Mouse (Mus musculus) heart, adult 2 months (tissue): ENCODE data around the gene Acer1.

Experiments
- CTCF ChIP-seq: fragments of 200-600 bp; IDR thresholded peaks from 2 replicates; pipeline ENCODE4 v1.8.1; 2022; ENCODE audit warnings: antibody characterized with exemption, mild to moderate bottlenecking, moderate library complexity
- POLR2A ChIP-seq: fragments of 200-500 bp; IDR thresholded peaks from 2 replicates; pipeline ENCODE4 v1.6.1; 2011; ENCODE audit warnings: mild to moderate bottlenecking, low read depth, low read length, control low read depth; ENCODE audit not compliant: insufficient read depth

DNA sequence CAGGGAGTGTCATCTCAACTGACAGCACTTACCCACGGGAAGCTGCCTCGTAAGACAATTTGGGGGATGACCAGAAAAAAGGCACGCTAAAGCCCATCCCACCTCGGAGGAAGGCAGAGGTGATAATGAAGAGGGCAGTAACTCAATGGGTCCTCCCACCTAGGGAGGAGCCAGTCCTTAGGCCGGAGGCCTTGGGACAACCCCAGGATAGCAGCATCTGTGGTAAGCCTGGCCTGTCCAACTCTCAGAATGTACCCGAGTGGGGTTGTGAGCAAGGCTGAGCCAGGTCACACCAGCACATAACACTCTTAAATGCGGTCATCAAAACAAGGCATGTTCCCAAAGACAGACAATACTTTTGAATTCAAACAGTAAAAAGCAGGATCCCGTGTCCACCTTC lies 47.8 kb upstream of the Acer1 start:
- TF ChIP-seq CTCF (no peak), POLR2A (no peak)
